Mouse (Mus musculus): ENCODE results near the gene Peg10.

- TF ChIP-seq CTCF (IDR thresholded peaks at IDR 0.05; ENCODE audit: low read depth): no peak
- TF ChIP-seq EP300 (IDR thresholded peaks at IDR 0.05; ENCODE audit: low read depth): no peak
Measured at GRCm38 (mm10) chr6:4738717-4739116, 8.4 kb upstream of the Peg10 start.
